Mouse (Mus musculus) CH12.LX (cell line): ENCODE measurements around the gene Arid5a. TPM values are rescaled to one million over a fixed set of nuclear protein-coding genes. Genes with fewer than 3 reads are reported as not detected.

ENCODE experiments used
- DNase-seq: peaks from one replicate; pipeline ENCODE4 v3.0.0-alpha.2; 2013; ENCODE audit errors: extremely low read depth
- H3K27ac ChIP-seq: 2 replicates; pipeline ENCODE4 v1.5.1; 2012; ENCODE audit warnings: low read depth, mild to moderate bottlenecking, control low read depth, moderate library complexity; ENCODE audit not compliant: insufficient read depth
- H3K27me3 ChIP-seq: replicated peaks from 2 replicates; pipeline ENCODE3; 2012; ENCODE audit warnings: inconsistent platforms
- H3K36me3 ChIP-seq, 2 experiments: replicated peaks in 1 of 2; 2 replicates each; pipeline versions ENCODE3 to v1.6.1; 2012; ENCODE audit warnings: inconsistent platforms in 1 of 2, low read length in 1 of 2, mild to moderate bottlenecking in 1 of 2, mixed read lengths in 1 of 2, moderate library complexity in 1 of 2; ENCODE audit not compliant: control insufficient read depth in 1 of 2, insufficient read depth in 1 of 2
- H3K4me1 ChIP-seq, 2 experiments: 2 replicates each; pipeline ENCODE4 v1.6.1; 2012; ENCODE audit warnings: inconsistent platforms in 1 of 2, moderate library complexity in 1 of 2; ENCODE audit not compliant: insufficient read depth in 2 of 2, control insufficient read depth in 1 of 2
- H3K4me2 ChIP-seq: 2 replicates; pipeline ENCODE4 v1.6.1; 2012; ENCODE audit warnings: low read depth, mild to moderate bottlenecking, control low read depth; ENCODE audit not compliant: poor library complexity, insufficient read depth, severe bottlenecking
- H3K4me3 ChIP-seq, 3 experiments: fragments of 150-350 bp in 1 of 3; sonication (generic) in 1 of 3; replicated peaks in 1 of 3; 2 replicates each; pipeline versions ENCODE3 to v1.5.1; 2011 to 2012; ENCODE audit warnings: low read depth in 2 of 3, low read length in 2 of 3, mild to moderate bottlenecking in 2 of 3, moderate library complexity in 2 of 3, control low read depth in 1 of 3, improper control_type of control experiment in 1 of 3, inconsistent platforms in 1 of 3, mixed read lengths in 1 of 3; ENCODE audit not compliant: poor library complexity in 1 of 3
- H3K79me2 ChIP-seq: replicated peaks from 2 replicates; pipeline ENCODE4 v1.6.1; 2012; ENCODE audit warnings: mild to moderate bottlenecking, moderate library complexity; ENCODE audit not compliant: control insufficient read depth, poor library complexity, insufficient read depth, severe bottlenecking; ENCODE audit errors: extremely low read depth
- H3K9ac ChIP-seq: 2 replicates; pipeline ENCODE4 v1.6.1; 2012; ENCODE audit warnings: low read depth, mild to moderate bottlenecking, control low read depth, moderate library complexity; ENCODE audit not compliant: insufficient read depth
- H3K9me3 ChIP-seq: replicated peaks from 2 replicates; pipeline ENCODE3; 2012; ENCODE audit warnings: low read length, inconsistent platforms, mixed read lengths
- CHD1 ChIP-seq: IDR thresholded peaks from 2 replicates; pipeline ENCODE4 v1.6.1; 2012; ENCODE audit warnings: low read depth, low read length, improper control_type of control experiment, inconsistent platforms
- ETS1 ChIP-seq: conservative IDR thresholded peaks from 2 replicates; pipeline ENCODE4 v1.6.1; 2012; ENCODE audit warnings: low read depth, mild to moderate bottlenecking, inconsistent platforms, low read length, improper control_type of control experiment, moderate library complexity
- GABPA ChIP-seq: IDR thresholded peaks from 2 replicates; pipeline ENCODE4 v1.6.1; 2012; ENCODE audit warnings: low read depth, low read length, improper control_type of control experiment, inconsistent platforms; ENCODE audit not compliant: insufficient replicate concordance
- MAZ ChIP-seq: IDR thresholded peaks from 2 replicates; pipeline ENCODE4 v1.6.1; 2012; ENCODE audit warnings: low read depth, mild to moderate bottlenecking, inconsistent platforms, low read length, improper control_type of control experiment, moderate library complexity
- PAX5 ChIP-seq: IDR thresholded peaks from 2 replicates; pipeline ENCODE4 v1.6.1; 2012; ENCODE audit warnings: low read length, inconsistent platforms, mixed read lengths
- POLR2AphosphoS2 ChIP-seq: IDR thresholded peaks from 2 replicates; pipeline ENCODE4 v1.6.1; 2011; ENCODE audit warnings: low read depth, low read length, improper control_type of control experiment
- RCOR1 ChIP-seq: conservative IDR thresholded peaks from 2 replicates; pipeline ENCODE4 v1.6.1; 2012; ENCODE audit warnings: low read depth, mild to moderate bottlenecking, inconsistent platforms, low read length, improper control_type of control experiment
- SIN3A ChIP-seq: IDR thresholded peaks from 2 replicates; pipeline ENCODE4 v1.6.1; 2012; ENCODE audit warnings: low read length, improper control_type of control experiment, inconsistent platforms
- SMC3 ChIP-seq: IDR thresholded peaks from 2 replicates; pipeline ENCODE4 v1.6.1; 2011; ENCODE audit warnings: low read depth, low read length, improper control_type of control experiment
- UBTF ChIP-seq: IDR thresholded peaks from 2 replicates; pipeline ENCODE4 v1.6.1; 2012; ENCODE audit warnings: low read depth, mild to moderate bottlenecking, inconsistent platforms, low read length, improper control_type of control experiment, moderate library complexity
- USF1 ChIP-seq: IDR thresholded peaks from 2 replicates; pipeline ENCODE4 v1.6.1; 2014; ENCODE audit warnings: low read depth, mild to moderate bottlenecking, inconsistent platforms, low read length, improper control_type of control experiment
- ZKSCAN1 ChIP-seq: IDR thresholded peaks from 2 replicates; pipeline ENCODE4 v1.6.1; 2012; ENCODE audit warnings: low read depth, inconsistent platforms, low read length, improper control_type of control experiment, borderline replicate concordance
- ZMIZ1 ChIP-seq: IDR thresholded peaks from 2 replicates; pipeline ENCODE4 v1.6.1; 2012; ENCODE audit warnings: low read depth, mild to moderate bottlenecking, inconsistent platforms, low read length, improper control_type of control experiment
- ZNF384 ChIP-seq: IDR thresholded peaks from 2 replicates; pipeline ENCODE4 v1.6.1; 2012; ENCODE audit warnings: low read depth, low read length, improper control_type of control experiment, inconsistent platforms
- dilution Hi-C: fragments of 300-500 bp; cut with MboI; formaldehyde crosslinking; loops from 2 replicates; pipeline ENCODE4 v1.14.3; 2020; ENCODE audit warnings: low sequenced_read_pairs; ENCODE audit not compliant: extremely low pct_unique_long_range_greater_than_20kb, extremely low pct_ligation_motif_present
- in situ Hi-C: fragments of 300-500 bp; cut with MboI; formaldehyde crosslinking; loops from 3 replicates; pipeline ENCODE4 v1.14.3; 2019; ENCODE audit warnings: low sequenced_read_pairs, low pct_ligation_motif_present, low pct_unique_long_range_greater_than_20kb, mixed read lengths
- polyA plus RNA-seq: library from polyadenylated mRNA; unstranded; fragments of >175 nt; gene quantifications from 2 replicates; pipeline ENCODE4 v1.2.1, GENCODE M21; 2012; ENCODE audit warnings: low read depth; ENCODE audit not compliant: insufficient read length
- total RNA-seq, 2 experiments: library from RNA; depleted of rRNA; stranded (reverse); fragments of 300-350 nt in 1 of 2; fragments of >200 nt in 1 of 2; gene quantifications; 2 replicates each; pipeline ENCODE4 v1.2.3; 2012 to 2014

The Arid5a gene
- total and polyA plus RNA-seq, 3 experiments: 13.2 to 19.6 (median 17.0) TPM

DNA sequence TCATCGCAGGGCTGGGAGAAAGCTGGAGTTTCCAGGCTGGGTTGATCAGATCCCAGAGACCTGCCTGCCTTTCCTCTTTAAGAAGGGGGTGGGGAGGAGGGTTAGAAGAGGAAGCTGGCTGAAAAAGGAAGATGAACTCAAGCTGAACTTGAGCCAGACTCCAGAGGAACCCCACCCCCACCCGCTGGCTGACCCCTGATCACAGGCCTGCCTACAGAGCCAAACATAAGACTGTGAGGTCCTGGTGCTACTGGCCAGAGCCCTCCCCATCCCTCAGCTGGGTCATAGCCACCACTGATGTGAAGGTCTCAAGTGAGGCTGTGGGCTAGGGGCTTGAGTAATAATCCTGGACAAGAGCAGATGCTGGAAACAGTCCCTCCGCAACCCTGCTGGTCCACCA lies 36.9 kb upstream of the Arid5a start:
- dilution Hi-C loops: no loop called here
- H3K9me3 ChIP-seq: no peaks in the 10 kb centered on the region
- H3K79me2 ChIP-seq: no peaks in the 10 kb centered on the region
- in situ Hi-C loops: loop anchor here (25.0 kb wide), 1 partner anchor 433 kb away; no protein-coding TSS in a partner anchor
- peaks cover 21 to 50% of the 10 kb centered on the region in 2 experiments for H3K4me1 ChIP-seq
- no peak overlapping the region for H3K27ac ChIP-seq
- TF ChIP-seq SIN3A: no peak
- TF ChIP-seq USF1: no peak
- no peak for TF ChIP-seq ZMIZ1
- TF ChIP-seq RCOR1: no peak
- no peak for TF ChIP-seq MAZ
- TF ChIP-seq SMC3: no peak
- no peak for TF ChIP-seq UBTF
- no peak for TF ChIP-seq ZKSCAN1
- TF ChIP-seq PAX5: no peak
- H3K36me3 ChIP-seq: peaks cover 3% of the 10 kb centered on the region in 2 experiments
- no peaks in the 10 kb centered on the region for H3K27me3 ChIP-seq
- no peak for DNase-seq
- H3K9ac ChIP-seq: no peak overlapping the region
- H3K4me3 ChIP-seq: no peak overlapping the region
- no peak overlapping the region for H3K4me2 ChIP-seq

GRCm38 (mm10) chr1:36271516-36272230 lies 35.9 kb upstream of the Arid5a start:
- H3K9me3 ChIP-seq: no peaks in the 10 kb centered on the region
- no peaks in the 10 kb centered on the region for H3K79me2 ChIP-seq
- H3K27me3 ChIP-seq: no peaks in the 10 kb centered on the region
- H3K4me1 ChIP-seq: peaks cover 17 to 42% of the 10 kb centered on the region in 2 experiments
- H3K36me3 ChIP-seq: peaks cover 3% of the 10 kb centered on the region in 2 experiments
- no peak overlapping the region for H3K27ac ChIP-seq
- TF ChIP-seq ZNF384: no peak
- no peak for TF ChIP-seq ETS1
- TF ChIP-seq POLR2AphosphoS2: no peak
- no peak for TF ChIP-seq CHD1
- TF ChIP-seq GABPA: no peak
- TF ChIP-seq UBTF: no peak
- no peak for TF ChIP-seq SIN3A
- dilution Hi-C loops: no loop called here
- H3K4me3 ChIP-seq: no peak overlapping the region
- in situ Hi-C loops: loop anchor here (25.0 kb wide), 1 partner anchor 434 kb away; no protein-coding TSS in a partner anchor
- no peak overlapping the region for H3K4me2 ChIP-seq
- no peak for DNase-seq
- no peak overlapping the region for H3K9ac ChIP-seq
